Mouse (Mus musculus): ENCODE results near the gene Rgl1.

Rgl1 gene

DNA sequence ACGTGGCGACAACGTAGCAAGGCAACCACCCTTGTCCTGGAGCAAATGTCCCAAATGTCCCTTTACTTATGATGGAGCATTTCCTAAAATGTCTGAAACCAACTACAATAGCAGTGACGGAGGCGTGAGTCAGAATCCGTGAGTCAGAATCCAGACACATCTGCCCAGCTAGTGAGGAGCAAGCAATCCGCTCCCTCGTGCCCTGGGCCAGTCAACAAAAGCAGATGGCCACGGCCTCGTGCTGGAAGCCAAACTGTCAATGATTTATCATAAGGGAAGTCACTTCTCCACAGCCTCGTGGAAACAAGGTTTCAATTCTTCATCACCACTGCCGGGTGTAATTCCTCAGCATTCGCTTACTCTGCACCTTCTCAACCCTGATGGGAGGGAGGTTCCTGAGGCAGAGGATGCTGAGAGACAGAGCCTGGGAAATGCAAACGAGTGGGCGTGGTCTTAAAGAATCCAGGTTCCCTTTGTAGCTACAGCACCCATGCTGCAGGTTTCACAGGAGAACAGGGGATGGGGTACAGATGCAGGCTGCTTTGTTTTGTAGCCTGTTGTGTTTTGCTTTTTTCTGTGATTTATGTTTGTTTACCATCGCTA is 229.6 kb downstream of the Rgl1 start:
- no peak for DNase-seq

DNA sequence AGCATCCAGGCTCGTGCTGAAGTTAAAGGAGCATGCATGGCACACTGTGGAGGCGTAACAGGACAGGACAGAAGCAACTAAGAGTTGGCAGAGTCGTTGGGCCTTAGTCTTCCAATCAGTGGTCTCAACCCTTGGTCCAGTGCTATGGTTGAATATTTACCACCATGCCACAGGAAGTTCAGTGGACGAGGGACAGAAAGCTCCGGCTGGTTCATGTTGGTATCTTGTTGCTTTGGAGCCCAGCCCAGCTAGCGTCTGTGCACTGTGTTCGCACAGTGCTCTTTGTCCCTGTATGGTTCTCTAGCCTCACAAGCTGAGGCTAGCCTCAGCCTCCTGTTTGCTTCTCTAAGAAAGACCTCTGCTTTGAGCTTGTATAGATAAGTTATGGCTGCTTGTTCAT is 231.6 kb downstream of the Rgl1 start:
- no peak for DNase-seq

DNA sequence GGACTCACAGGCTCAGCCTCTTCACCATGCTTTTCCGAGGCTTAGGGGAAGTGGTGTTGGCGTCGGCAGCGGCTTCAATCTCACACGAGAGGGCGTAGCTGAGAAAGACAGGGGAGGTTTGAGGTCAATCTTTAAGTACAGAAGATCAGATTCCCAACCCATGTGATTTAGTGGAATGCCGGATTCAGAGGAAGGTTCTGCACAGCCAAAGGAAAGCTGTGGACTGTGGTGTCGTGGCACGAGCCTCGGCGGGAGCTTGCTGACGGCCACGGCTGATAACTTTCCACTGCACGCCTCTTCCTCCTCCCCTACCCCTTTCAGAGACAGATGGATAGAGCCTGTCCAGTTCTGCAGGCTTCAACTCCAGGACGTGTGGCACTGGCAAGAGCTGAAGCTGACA is 234.7 kb downstream of the Rgl1 start:
- DNase-seq, result no peak

DNA sequence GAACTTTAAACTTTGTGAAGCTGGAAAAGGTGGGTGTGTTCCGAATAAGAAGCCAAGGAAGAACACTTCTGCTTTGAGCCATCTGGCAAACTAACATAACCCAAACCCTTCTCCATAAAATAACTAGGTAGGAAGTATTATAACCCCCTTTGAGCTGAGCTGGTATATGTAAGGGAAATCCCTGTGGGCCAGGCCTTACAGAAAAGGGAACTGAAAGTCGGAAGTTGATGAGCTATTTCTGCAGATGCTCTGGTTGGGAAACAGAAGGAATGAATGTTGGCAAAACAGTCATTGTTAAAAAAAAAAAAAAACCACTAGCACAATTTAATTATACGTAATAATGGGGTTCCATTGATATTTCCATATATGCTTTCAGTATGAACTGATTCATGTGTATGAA is 237.4 kb downstream of the Rgl1 start:
- DNase-seq, result no peak

DNA sequence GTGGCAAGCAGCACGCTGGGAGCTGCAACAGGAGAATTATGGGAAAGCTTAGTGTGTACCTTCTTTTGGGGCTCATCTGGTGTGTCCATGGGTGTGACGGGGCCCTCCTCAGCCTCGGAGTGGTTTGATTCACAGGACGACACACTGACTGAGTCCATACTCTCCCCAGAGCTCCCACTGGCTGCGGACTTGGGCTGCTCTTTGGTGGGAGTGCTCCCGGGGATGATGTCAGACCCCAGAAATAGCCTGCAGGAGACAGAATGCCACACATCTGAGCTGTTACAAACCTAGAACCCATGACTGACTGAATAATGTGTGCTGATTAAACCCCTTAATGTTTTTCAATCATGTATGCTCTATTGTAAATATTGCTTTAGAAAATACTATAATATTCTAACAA is 237.9 kb downstream of the Rgl1 start:
- no peak for DNase-seq

DNA sequence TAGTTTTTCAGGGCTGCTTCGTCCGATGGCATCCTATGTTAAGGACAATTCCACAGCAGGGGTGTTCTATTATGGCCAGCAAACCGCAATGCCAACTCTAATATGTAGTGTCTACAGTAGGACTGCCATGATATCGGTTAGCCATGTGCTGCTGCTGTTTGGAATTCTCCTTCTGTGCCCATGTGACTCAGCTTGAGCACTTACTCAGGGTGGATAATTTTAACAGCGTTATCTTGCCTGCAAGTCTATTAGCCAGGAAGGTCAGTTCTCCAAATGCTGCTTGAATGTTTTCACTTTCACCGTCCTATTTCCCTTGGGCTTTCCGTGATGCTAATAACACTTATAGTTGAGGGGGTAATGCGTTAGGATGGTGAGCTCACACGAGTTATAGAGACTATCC is 240.0 kb downstream of the Rgl1 start:
- no peak for DNase-seq

DNA sequence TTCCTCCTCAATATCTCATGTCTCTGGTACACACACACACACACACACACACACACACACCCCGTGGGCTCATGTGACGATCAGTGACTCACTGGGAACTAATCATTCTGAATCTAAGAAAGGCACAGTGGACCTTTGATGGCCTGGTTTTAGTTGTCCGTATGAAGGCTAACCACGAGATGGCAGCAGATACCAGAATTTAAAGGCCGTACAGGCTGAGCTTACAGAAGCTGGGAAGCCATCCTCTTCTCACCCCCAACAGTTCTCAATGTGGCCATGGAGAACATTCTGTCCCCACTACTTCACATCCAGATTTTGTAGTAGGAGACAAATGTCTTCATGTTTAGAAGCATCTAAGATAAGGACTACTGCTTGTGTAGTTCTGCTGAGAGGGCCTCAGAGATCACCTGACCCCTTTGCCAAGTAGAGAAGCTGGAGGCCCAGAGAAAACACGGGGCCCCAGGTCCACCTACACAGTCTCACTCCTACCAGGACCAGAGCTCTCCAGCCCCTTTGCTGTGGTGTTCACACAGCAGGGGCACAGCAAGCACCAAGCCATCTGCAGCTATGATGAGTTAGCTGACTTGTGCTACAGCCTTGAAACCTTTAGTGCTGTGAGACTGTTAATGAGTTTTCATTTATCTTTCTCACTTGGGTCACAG is 241.0 kb downstream of the Rgl1 start:
- DNase-seq, result peak; percentile 85

DNA sequence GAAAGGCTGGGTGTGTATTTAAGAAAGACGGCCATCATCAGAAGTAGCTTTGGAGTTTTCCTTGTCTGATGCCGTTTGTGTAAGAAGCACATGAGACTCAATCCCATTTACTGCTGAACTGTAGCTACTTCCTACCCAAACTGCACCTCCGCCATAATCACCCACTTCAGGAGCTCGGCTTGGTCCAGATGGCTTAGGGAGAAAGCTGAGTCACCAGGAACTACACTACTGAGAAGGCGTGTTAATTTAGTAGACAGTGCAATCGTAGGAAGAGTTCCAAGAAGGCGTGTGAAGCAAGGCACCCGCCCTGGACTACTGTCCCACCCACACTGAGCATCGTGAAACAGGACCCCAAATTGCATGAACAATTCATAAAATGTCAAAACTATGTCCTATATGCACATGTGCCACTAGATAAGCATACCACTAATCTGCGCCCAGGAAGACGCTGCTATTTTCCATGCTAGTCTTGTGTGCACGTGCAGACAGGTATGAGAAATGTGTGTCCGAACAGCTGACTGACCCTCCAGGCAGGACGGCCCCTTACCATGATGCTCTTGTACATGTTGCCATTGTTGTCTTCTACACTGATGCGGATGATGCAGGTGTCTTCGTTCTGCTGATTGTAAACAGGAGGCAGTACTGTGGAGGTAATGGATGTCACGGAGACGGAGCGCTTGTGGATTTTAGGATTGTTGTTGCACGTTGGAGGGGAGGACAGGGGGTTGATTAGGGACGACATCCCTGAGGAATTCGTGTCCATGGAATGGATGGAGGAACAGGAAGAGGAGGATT is 241.9 kb downstream of the Rgl1 start:
- peak; percentile 82 for DNase-seq

DNA sequence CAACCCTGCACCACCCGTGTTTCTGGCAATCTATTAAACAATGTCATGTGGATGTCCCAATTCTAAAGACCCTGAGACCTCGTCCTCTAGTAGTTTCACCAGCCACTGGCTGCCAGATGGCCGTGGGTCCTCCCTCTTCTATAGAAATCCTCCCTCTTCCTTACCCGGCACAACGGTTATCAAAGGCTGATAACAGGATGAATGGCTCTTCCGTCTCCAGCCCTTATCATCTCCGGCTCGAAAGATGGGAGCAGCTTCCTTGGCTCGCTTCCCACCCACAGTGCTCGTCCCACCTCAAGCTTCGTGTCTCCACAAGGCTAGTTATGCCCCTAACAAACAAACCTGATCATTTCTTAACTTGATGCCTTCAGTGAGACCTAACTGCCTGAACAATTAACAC is 242.9 kb downstream of the Rgl1 start:
- no peak for DNase-seq

DNA sequence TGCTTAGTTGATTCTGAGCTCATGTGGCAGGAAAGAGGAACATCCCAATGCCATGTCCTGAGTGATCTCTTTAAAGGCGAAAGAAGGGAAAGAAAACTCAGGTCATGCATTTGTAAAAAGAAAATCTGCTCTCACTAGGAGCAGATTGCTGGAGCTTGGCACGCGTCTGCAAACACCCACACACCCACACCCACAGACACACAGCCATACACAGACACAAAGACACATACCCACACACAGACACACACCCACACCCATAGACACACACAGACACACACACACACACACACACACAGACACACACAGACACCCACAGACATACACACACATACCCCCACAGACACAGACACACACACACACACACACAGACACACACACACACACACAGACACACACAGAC is 243.9 kb downstream of the Rgl1 start:
- DNase-seq, result peak; percentile 85

DNA sequence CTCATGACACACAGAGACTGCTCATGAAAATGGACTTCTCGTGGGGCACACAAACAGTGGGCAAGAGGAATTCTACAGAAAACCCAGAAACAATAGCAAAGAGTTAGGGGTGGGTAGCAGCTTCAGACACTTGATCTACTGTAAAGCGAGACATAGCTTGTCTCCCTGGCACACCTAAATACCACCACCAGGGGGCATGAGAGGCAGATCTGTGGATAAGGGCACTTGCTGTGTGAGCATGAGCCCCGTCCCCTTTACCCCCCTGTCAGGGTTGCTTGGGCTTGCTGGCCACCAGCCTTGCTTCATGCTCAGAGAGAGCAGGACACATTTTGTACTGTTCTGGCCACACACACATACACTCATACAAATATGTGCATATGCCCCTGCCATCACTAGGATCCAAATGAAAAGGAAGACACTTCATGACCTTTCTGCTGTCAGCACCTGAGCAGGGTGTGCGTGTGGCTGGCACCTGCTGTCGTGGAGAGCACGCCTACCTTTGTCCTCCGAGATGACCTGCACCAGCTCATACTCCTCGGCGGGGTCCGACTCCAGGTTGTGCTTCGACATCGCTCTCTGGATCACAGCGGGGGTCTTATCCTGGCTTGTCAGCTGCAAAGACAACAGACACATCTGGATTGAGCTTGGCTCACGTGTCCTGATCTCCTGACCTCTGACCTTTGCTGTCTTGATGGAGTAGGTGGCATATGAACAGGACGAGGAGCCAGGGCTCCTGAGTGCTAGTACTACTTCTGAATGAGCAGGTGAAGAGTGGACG is 245.2 kb downstream of the Rgl1 start:
- peak; percentile 49 for DNase-seq

DNA sequence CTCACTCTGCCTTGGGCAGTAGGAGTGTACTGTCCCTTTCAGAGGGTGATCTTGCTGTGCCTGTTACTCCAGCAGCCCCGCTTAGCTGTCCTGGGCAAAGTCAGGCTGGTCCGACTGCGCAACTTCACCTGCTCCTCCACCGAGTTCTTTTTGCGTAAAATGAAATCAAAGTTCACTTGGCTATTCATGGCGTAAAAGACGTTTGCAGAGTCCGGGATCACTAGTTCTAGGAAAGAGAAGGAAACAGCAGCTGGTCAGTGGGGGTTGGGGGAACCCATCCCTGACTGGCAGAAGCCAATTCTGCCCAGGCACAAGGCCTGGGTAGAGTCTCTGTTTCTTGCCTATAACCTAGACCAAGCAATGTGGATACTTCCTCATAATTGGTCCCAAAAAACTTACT is 247.2 kb downstream of the Rgl1 start:
- DNase-seq, result no peak

DNA sequence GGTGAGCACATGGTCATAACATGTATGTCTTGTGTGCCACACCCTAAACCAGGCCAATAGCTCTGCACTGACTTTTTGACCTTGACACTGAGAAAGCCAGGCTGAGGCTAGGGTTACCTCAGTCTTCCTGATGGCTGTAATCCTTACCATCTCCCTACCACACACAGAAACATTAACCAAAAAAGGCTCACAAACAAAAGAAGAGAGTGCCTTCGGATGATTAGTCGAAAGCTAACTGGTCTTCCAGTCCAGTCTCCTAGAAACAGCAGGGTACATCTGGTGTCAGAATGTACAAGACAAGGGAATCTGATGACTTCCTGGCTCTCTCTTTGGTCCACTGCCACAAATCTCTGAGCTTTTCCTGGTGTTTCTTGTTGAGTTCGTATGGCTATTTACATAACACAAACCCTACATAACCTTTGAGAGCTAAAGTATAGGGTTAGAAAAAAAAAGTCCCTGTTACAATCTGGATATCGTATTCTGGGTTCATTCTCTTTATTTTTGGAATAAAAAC is 249.0 kb downstream of the Rgl1 start:
- DNase-seq, result no peak

DNA sequence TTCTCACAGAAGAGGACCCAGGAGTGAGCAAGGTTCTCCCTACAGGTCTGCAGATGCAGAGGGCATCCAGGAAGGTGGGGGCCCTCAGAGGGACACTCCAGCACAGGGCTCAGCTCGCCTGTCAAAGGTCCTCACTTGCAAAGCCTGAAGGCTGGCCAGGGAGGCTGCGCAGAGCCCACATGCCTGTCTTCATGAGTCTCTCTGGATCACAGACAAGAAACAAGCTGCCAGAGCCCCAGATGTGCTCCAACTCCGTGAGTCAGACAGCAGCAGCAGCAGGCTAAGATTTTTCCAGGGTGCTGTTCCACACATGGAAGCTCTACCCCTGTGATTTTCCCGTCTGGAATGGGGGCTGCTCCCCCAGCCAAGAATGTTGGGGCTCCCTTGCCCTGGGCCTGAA is 251.9 kb downstream of the Rgl1 start:
- no peak for DNase-seq

DNA sequence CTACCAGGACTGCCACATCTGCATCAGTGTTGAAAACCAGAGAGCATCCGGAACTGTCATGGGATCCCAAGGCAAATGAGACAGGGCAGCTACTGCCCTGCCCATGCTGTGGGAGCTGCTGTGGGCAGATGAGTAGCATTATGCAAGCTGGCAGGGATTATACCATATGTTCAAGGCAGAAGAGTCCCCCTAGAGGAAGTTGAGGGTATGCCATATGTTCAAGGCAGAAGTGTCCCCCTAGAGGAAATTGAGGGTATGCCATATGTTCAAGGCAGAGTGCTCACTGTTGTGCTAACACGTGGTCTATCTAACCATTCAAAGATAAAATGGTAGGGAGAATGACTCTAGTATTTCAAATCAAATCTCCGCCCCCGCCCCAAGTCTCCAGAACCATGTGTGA is 254.9 kb downstream of the Rgl1 start:
- peak; percentile 45 for DNase-seq

DNA sequence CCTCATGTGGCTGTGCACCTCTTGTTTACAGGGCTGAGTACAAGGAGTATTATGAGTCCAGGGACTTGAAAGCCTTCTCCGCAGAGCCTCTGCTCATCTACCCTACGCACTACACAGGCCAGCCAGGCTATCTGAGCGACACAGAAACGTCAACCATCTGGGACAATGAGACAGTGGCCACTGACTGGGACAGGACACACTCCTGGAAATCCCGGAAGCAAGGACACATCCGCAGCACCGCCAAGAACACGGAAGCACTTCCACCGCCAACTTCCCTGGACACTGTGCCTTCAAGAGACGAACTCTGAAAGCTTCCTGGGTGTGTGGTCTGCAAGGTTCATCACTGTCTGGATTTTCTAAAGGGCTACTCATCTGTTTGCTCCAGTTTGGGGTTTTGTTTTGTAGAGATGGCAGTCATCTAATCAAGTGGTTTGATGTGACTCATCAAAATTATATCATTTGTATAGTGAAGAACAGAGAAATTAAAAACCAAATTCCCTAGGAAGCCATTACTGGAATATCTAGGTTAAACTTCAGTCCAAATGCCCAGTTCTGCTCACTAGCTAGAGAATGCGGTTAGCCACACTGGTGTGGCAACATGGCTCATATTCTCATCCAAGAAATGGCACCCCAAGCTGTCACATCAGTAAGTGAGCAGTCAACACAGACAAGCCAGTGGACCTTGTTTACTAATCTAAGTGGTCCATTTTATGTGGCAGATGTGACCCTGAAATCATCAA is 257.5 kb downstream of the Rgl1 start:
- DNase-seq, result no peak

DNA sequence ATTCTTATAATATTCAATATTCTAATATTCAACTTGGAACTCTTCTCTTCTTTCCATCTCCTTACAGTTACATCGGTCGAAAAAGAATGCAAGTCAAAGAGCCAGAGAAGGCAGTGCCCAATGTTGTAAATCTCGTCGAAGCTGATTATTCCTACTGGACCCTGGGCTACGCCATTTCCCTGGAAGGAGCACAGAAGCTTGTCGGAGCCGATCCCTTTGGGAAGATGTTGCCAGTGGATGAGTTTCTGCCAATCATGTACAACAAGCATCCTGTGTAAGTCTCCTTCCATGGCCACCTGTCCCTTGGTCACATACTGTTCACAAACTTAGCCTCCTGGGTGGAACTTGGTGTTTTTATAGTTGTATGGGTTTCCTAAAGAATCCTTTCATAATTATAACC is 259.4 kb downstream of the Rgl1 start:
- no peak for DNase-seq

DNA sequence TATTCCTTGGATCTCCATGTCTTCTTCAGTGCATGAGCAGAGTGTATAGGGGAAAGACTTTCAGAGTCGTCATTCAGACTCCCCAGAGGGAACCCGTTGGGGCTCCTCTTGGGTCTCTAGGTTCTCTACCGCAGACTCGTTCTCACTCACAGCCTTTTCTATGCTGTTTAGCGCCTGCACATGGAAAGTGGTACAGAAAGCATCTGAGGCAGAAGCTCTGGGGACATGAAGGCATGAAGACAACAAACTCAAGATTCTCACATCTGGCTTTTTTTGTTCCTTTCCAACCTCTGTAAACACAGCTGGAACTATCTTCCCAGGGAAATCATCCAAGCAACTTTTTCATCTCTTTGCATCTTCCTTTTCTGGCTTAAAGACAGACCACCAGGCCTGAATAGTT is 260.0 kb downstream of the Rgl1 start:
- no peak for DNase-seq

DNA sequence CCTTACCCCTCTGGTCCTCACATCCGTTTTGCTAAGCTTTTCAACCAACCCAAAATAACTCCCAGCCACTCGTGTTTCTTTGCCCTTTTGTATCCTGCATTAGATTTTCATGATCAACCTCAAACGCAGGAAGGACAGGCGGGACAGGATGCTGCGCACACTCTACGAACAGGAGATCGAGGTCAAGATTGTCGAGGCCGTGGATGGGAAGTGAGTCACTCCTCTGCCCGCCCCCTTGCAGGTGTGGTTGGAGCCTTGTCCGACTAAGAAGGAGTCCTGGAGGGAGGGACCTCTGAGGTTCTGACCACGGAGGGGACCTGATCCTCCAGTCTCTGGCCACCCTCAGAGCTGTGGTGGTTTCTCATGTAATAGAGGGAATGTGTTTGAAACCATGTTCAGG is 266.3 kb downstream of the Rgl1 start:
- DNase-seq, result no peak

DNA sequence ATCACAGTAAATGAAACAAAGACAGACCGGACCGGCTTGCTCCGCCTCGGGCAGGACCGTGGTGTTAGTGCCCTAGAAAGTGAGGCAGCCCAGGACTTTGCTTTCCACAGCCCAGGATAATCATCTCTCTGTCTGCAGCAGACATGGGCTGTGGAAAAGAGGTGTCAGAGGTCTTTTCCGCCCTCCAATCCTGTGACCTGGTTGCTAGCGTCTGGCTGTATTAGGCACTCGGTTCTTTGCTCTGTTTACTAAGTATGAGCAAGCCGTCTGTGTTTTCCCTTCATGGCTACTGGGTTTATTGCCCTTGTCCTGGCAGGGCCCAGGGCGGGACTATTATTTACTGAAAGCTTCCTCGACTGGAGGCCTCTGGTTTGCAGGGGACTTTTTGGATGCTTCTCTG is 268.6 kb downstream of the Rgl1 start:
- no peak for DNase-seq

DNA sequence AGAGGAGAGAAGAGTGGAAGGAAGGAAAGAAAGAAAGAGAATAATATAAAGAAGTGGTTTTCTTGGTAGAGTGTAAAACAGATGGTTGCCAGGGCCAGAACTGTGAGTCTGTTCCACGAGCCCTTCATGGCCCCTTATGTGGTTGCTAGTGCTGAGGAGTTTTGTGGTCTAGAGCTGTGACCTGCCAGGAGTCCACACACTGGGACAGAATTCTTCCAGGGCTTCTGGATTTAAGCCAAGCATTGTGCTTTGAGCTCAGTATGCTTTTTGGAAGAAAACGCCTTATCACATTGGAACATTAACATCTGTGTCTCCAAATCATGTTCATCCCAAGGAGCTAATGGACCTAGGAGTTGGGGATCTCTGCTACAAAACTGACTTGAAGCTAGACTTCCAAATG is 269.3 kb downstream of the Rgl1 start:
- no peak for DNase-seq

DNA sequence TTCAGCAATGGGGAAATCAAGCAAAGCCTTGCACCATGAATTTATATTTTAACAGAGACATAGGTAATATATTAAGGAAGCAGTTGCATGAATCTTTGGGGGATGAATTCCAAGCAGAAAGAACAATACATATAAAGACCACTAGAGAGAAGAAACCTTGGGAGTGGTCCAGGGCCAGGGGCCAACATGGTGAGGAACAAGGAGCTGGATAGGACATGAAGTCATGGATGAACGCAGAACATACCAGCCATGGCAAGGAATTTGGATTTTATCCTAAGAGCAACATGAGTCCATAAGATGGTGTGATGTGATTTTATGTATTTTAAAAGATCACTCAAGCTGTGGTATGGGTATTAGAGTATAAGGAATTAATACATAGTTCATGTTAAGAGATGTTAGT is 273.9 kb downstream of the Rgl1 start:
- no peak for DNase-seq

DNA sequence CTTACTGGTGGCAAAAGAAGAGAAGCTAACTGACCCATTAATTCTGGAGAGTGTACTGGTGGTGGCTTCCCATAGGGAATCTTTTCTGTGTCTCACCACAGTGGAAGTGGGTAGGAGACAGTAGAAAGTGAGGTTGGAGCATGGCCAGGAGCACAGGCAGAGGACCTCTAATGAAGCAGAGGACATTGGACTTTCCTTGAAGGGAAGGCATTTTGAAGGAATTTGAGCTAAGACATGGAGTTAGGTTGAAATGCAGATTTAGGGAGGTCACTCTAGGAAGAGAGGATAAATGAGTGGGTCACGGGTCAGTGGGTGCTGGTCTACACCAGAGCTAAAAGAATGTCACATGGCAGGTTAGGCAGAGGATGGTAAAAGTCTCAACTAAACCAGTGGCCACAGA is 275.3 kb downstream of the Rgl1 start:
- DNase-seq, result no peak
